In genomic region chr17:67512008-67512407, GRCm38 (mm10) we compare ENCODE assay signal across 10 mouse cellular contexts.
DNase-seq lines count a peak whose midpoint lies in the region; ATAC-seq and TF ChIP-seq lines count a peak whose summit lies in the region.
"Had no signal": no experiment of that assay in that cellular context is flagged by ENCODE, and none has a peak within 500 bp of the region (broad histone marks: within the 10 kb centered on the region; RNA-seq: fewer than 3 reads in every experiment).

No protein-coding gene starts in this region.

- no peak overlapping the region for H3K4me3 ChIP-seq in kidney, embryonic 14.5 days (ENCODE audit: low read length)
- H3K4me3 ChIP-seq in cortical plate, adult 2 months (ENCODE audit: insufficient read depth, low read length) = no peak overlapping the region
- no peak overlapping the region for H3K4me3 ChIP-seq in intestine, embryonic 16.5 days (ENCODE audit: low read length)
- H3K4me3 ChIP-seq: forebrain, embryonic 12.5 days had no signal

- no peak overlapping the region for H3K4me2 ChIP-seq in kidney, embryonic 14.5 days (replicated peaks; ENCODE audit: low read depth, low read length)
- no peak overlapping the region for H3K4me2 ChIP-seq in intestine, embryonic 16.5 days (ENCODE audit: low read depth, low read length)
- H3K4me2 ChIP-seq: forebrain, embryonic 12.5 days had no signal

- WGBS in kidney, embryonic 14.5 days = 69% methylated on average over 6 of the region's 6 CpGs
- WGBS in intestine, embryonic 16.5 days = 71% methylated on average over 6 of the region's 6 CpGs

- H3K27ac ChIP-seq in kidney, embryonic 14.5 days (ENCODE audit: low read depth, low read length) = peak overlapping the region; percentile 76
- peak overlapping the region; percentile 75 for H3K27ac ChIP-seq in cortical plate, adult 2 months (ENCODE audit: insufficient read depth, low read length)
- H3K27ac ChIP-seq in intestine, embryonic 16.5 days (ENCODE audit: low read length) = peak overlapping the region; percentile 13; the same call in 1 of the 2 replicates
- H3K27ac ChIP-seq: forebrain, embryonic 12.5 days had no signal

- no peak for ATAC-seq in kidney, embryonic 14.5 days (ENCODE audit: low FRiP score, low TSS enrichment)
- ATAC-seq in intestine, embryonic 16.5 days = no peak
- no peak for ATAC-seq in CD4-positive, CD25-positive, alpha-beta regulatory T cell, adult 4 months

- no peaks in the 10 kb centered on the region for H3K9me3 ChIP-seq in kidney, embryonic 14.5 days (ENCODE audit: control insufficient read depth, low read length)
- H3K9me3 ChIP-seq in intestine, embryonic 16.5 days (ENCODE audit: control insufficient read depth, low read length) = no peaks in the 10 kb centered on the region
- H3K9me3 ChIP-seq: forebrain, embryonic 12.5 days had no signal

- DNase-seq in kidney, adult 8-10 months = no peak
- peak; percentile 60 for DNase-seq in heart, adult 8-10 months (ENCODE audit: low spot score)
- no peak for DNase-seq in spleen, postnatal 36 days (ENCODE audit: low spot score in 2 of 2)
- DNase-seq in right cerebral cortex, postnatal 36 days (ENCODE audit: low spot score in 2 of 2) = no peak
- DNase-seq: cerebellum, postnatal 14 days had no signal

- no peak for TF ChIP-seq POLR2A in cortical plate, adult 2 months (IDR thresholded peaks at IDR 0.05; ENCODE audit: extremely low read depth, insufficient read depth, low read length)

- no peak for TF ChIP-seq CTCF in cortical plate, adult 2 months (IDR thresholded peaks at IDR 0.05; ENCODE audit: extremely low read depth, insufficient read depth, low read length)

- no peak overlapping the region for H3K9ac ChIP-seq in kidney, embryonic 14.5 days (ENCODE audit: low read depth, low read length)
- H3K9ac ChIP-seq in intestine, embryonic 16.5 days (ENCODE audit: low read depth, low read length) = no peak overlapping the region
- H3K9ac ChIP-seq: forebrain, embryonic 12.5 days had no signal

- no peaks in the 10 kb centered on the region for H3K4me1 ChIP-seq in kidney, embryonic 14.5 days (ENCODE audit: control insufficient read depth, insufficient read depth, low read length)
- no peaks in the 10 kb centered on the region for H3K4me1 ChIP-seq in cortical plate, adult 2 months (ENCODE audit: control insufficient read depth, insufficient read depth, low read length)
- no peaks in the 10 kb centered on the region for H3K4me1 ChIP-seq in intestine, embryonic 16.5 days (ENCODE audit: control insufficient read depth, insufficient read depth, low read length)

- H3K27me3 ChIP-seq in kidney, embryonic 14.5 days (ENCODE audit: control insufficient read depth, insufficient read depth, low read length) = no peaks in the 10 kb centered on the region
- no peaks in the 10 kb centered on the region for H3K27me3 ChIP-seq in intestine, embryonic 16.5 days (replicated peaks; ENCODE audit: control insufficient read depth, insufficient read depth, low read length)
- H3K27me3 ChIP-seq: forebrain, embryonic 12.5 days had no signal

- no peaks in the 10 kb centered on the region for H3K36me3 ChIP-seq in kidney, embryonic 14.5 days (ENCODE audit: control insufficient read depth, insufficient read depth, low read length)
- H3K36me3 ChIP-seq in intestine, embryonic 16.5 days (ENCODE audit: control insufficient read depth, insufficient read depth, low read length) = no peaks in the 10 kb centered on the region
- H3K36me3 ChIP-seq: forebrain, embryonic 12.5 days had no signal

Comparison
In these comparisons a context has a peak if more than half of its experiments do, and no peak if none do; other contexts are left out.
1. H3K27ac ChIP-seq: peak in every context shown above with its lines; median percentile 76 in kidney, embryonic 14.5 days; 75 in cortical plate, adult 2 months; 13 in intestine, embryonic 16.5 days.